Mouse (Mus musculus) naive thymus-derived CD4-positive, alpha-beta T cell, adult 2 months (primary cell): ENCODE results near the gene Olfm2.

Source experiments
- DNase-seq: peaks from one replicate; pipeline ENCODE4 v3.0.0-alpha.2; 2011; ENCODE audit warnings: low read depth

The Olfm2 gene

DNA sequence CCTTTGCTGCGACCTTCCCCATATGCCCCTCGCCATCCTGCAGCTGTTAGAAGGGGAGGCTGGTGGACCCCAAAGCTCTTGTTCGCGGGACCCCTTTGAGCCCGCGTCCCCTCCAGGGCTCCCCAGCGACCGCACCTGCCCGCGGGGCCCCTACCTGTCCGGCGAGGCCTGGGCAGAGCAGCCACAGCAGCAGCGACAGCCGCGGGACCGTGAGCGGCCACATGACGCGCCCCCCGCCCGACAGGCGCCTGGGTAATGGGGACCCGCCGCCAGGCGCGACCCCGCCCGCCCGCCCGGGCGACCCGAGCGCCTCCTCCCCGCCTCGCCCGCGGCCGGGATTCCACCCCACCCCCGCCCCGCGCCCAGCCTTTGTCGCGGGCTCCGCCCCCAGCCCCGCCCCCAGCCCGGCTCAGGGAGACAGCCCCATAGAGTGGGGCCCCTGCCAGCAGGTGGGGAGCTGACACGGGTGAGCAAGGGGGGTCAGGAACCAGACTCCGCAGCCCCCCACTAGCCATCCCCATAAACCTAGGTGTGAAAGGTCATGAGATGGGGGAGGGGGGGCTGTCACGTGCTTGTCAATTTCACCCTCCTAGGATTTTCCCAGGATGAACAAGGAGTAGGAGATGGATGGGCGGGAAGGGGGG lies at the start of gene Olfm2:
TSS of gene Olfm2 (minus strand) at position 333 of the 644 bp plus-strand sequence.
- no peak for DNase-seq

- DNase-seq = no peak
Observed at GRCm38 (mm10) chr9:20794108-20794806, 48.1 kb upstream of the Olfm2 start.

DNA sequence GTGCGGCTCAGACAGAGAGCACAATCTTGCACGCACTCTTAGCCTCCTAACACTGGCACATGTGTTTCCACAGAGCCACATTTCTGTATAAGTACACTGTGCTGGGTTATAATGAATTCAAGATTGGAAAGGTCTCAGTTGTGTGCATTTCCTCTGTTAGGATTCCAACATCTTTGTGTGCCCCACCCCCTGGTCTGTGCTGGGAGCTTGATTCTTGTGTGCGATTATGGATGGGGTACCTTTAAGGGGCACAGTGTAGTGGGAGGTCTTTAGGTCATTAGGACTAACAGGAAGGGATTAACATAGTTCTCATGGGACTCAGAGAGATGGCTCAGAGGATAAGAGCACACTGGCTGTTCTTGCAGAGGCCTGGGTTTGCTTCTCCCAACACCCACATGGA lies 44.2 kb upstream of the Olfm2 start:
- DNase-seq = no peak

DNA sequence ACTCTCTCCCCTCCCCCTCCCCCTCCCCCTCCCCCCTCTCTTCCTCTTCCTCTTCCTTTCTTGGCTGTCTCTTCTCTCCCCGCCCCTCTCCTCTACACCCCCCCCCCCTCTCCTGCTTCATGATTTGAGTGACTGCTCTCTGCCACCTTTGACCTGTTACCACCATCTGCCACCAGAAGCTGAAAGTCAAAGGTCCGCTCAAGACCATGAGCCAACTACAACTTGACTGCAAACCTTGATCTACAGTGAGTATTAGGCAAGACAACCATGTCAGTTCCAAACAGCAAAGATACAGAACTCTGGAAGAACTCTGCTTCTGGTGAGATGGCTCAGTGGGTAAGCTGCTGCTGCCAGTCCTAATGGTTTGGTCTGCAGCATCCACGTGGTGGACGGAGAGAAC lies 43.5 kb upstream of the Olfm2 start:
- DNase-seq = no peak

DNA sequence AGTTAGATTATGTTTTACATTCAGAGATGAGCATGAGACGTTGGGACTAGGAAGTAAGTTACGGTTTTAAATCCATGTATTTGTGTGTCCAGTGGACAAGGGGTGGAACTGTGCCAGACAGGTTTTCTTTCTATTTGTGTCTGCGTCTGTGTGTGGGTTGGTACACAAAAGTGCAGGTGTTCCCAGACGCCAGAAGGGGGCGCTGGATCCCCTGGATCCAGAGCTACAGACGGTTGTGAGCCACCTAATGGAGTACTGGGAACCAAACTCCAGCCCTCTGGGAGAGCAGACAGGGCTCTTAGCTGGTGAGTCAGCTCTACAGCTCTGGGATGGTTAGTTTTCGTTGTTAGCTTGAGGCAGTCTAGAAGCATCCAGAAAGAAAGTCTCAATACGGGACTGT lies 41.8 kb upstream of the Olfm2 start:
- DNase-seq = no peak

DNA sequence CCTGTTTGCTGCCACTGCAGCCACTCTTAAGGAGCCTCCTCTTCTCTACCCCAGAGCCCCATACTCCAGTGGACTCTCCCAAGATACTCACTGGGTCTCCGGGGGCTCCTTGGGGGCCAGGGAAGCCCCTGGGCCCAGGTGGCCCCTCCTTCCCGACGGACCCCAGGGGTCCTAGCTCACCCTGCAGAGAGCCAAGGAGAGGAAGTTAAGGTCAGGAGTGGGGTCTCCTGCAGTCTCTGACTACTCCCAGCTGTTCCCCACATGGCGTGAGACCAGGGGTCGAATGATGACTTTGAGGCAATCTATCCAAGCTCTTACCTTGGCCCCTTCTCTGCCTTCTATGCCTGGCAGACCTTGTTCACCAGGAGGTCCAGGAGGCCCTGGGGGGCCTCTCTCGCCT lies 38.9 kb upstream of the Olfm2 start:
- DNase-seq = no peak

GRCm38 (mm10) chr9:20781286-20781685 lies 35.1 kb upstream of the Olfm2 start:
- DNase-seq = no peak

GRCm38 (mm10) chr9:20765274-20765673 lies 19.1 kb upstream of the Olfm2 start:
- DNase-seq = peak; percentile 84

DNA sequence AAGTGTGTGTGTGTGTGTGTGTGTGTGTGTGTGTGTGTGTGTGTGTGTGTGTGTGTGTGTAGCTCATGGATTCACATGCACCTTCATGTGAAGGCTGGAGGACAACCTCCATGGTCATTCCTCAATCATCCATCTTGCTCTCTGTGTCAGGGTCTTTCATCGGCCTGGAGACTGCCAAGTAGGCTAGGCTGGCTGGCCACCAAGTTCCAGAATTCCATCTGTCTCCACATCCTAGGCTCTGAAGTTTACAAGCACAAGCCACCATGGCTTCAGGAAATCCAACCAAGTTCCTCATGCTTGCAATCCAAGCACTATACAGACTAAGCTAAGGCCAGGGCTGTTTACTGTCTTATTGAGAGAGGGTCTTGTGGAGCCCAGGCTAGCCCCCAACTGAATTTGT lies 16.9 kb upstream of the Olfm2 start:
- no peak for DNase-seq

GRCm38 (mm10) chr9:20762197-20762961 lies 16.2 kb upstream of the Olfm2 start:
- no peak for DNase-seq

GRCm38 (mm10) chr9:20761388-20761787 lies 15.2 kb upstream of the Olfm2 start:
- no peak for DNase-seq

GRCm38 (mm10) chr9:20760813-20761212 lies 14.7 kb upstream of the Olfm2 start:
- DNase-seq = no peak

GRCm38 (mm10) chr9:20758896-20759295 lies 12.7 kb upstream of the Olfm2 start:
- no peak for DNase-seq

DNA sequence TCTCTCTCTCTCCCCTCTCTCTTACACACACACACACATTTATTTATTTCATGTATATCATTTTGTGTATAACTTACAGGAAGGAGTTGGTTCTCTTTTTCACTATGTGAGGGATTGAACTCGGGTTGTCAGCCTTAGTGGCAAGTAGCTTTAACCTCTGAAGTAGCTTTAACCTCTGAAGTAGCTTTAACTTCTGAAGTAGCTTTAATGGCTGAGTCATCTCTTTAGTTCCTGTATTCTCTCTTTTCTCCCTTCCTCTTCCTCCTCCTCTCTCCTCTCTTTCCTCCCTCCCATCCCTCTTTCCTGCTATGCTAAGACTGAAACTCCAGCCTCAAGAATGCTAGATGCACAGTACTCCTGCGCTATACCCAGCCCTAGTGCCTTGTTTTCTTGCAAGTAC lies 12.1 kb upstream of the Olfm2 start:
- no peak for DNase-seq

GRCm38 (mm10) chr9:20757087-20757955 lies 11.2 kb upstream of the Olfm2 start:
- DNase-seq = peak; percentile 87

GRCm38 (mm10) chr9:20756081-20756700 lies 10.0 kb upstream of the Olfm2 start:
- no peak for DNase-seq

DNA sequence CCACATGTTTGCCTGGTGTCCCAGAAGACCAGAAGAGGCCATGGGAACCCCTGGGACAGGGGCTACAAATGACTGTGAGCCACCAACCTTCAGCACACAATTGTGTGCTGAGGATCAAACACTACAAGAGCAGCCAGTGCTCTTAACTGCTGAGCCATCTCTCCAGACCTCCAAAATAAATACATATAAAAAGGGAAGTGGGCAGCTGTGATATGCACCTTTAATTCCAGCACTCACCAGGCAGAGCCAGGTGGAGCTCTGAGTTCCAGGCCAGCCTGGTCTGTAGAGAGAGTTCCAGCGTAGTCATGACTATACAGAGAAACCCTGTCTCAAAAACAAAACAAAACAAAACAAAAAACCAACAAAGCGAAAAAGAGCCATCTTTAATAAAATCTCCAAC lies 8.2 kb upstream of the Olfm2 start:
- no peak for DNase-seq

DNA sequence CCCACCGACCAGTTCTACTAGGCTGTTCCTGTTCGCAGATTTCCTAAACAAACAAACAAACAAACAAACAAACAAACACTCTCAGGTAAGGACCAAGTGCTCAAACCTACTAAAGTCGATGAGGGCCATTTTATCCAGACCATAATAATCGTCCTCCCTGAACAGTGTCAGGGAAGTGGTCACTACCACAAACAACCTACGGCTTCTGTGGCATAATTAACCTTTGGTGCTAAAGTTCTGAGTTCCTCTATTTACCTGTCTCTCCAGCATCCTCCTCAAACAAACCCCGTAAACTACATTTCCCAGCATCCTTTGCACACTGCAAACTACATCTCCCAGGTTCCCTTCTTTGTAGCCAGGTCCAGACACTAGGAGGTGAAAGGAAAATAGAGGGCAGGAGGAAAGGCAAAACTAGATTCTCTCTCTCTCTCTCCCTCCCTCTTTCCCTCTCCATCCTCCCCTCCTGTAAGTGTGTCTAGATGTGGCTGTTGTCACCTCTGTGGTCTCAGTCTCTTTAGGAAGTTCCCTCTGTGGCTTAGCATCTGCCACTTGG lies 5.4 kb upstream of the Olfm2 start:
- DNase-seq = peak; percentile 53

DNA sequence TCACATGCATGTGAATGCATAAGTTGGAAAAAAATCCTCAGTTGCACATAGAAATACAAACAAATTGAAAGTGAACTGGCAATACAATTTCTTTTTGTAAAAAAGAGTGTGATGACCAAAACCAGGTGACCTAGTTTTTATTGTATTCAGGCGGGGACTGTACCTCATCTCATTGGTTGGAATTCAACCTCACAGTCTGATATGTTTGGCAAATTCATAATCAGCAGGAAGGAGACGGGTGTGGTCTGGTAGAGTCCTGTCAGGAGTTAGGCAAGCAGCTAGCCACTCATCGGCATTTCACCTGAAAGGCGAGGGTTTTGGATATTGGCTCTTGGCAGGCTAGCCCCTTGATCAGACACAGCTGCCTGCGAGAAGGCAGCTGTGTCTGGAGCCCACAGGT lies 3.1 kb upstream of the Olfm2 start:
- DNase-seq = no peak

DNA sequence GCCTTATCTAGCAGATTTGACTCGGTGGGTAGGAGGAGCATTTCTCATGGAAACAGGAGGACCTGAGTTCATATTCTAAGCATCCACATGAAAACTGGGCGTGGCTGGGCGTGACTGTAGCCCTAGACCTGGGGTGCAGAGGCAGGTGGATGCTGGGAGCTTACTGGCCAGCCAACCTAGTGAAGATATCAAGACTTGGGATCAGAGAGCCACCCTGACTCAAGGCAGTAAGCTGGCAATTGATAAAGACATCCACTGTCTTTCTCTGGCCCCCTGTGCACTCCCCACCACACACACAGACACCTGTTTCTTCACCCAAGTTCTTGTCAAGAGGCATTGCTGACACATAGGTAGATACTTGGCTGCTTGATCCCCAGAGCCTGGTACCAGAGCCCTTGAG lies 2.4 kb upstream of the Olfm2 start:
- DNase-seq = no peak

- DNase-seq = no peak
Observed at GRCm38 (mm10) chr9:20747682-20748081, 1.5 kb upstream of the Olfm2 start.
